ENCODE assay signal across 9 mouse cellular contexts in genomic region chr16:32689501-32689900, GRCm38 (mm10). TPM values are rescaled to one million over a fixed set of nuclear protein-coding genes. Genes with fewer than 3 reads are reported as not detected.
DNase-seq lines count a peak whose midpoint lies in the region; ATAC-seq and TF ChIP-seq lines count a peak whose summit lies in the region.
"Had no signal": no experiment of that assay in that cellular context is flagged by ENCODE, and none has a peak within 500 bp of the region (broad histone marks: within the 10 kb centered on the region; RNA-seq: fewer than 3 reads in every experiment).

No protein-coding gene starts in this region.

- H3K79me2 ChIP-seq in heart, adult 2 months (replicated peaks; ENCODE audit: control insufficient read depth, insufficient read depth, low read length): no peaks in the 10 kb centered on the region

- no peak for TF ChIP-seq EP300 in heart, adult 2 months (IDR thresholded peaks at IDR 0.05; ENCODE audit: insufficient read depth, low read depth, low read length)

- peak; percentile 93 for TF ChIP-seq CTCF in heart, adult 2 months (IDR thresholded peaks at IDR 0.05)
- peak; percentile 92 for TF ChIP-seq CTCF in cortical plate, adult 2 months (IDR thresholded peaks at IDR 0.05; ENCODE audit: extremely low read depth, insufficient read depth, low read length)

- H3K36me3 ChIP-seq in heart, adult 2 months (ENCODE audit: control insufficient read depth, insufficient read depth, low read length): no peaks in the 10 kb centered on the region
- no peaks in the 10 kb centered on the region for H3K36me3 ChIP-seq in heart, embryonic 11.5 days (ENCODE audit: control insufficient read depth, insufficient read depth, low read length)
- H3K36me3 ChIP-seq in stomach, embryonic 15.5 days: no peaks in the 10 kb centered on the region

- no peak overlapping the region for H3K9ac ChIP-seq in heart, adult 2 months (ENCODE audit: low read depth, low read length)
- no peak overlapping the region for H3K9ac ChIP-seq in heart, embryonic 11.5 days (ENCODE audit: low read depth, low read length)
- H3K9ac ChIP-seq in stomach, embryonic 15.5 days: no peak overlapping the region

- intact Hi-C loops in heart, adult 2 months (cut with DNase I): loop anchor here (1.0 kb wide), 1 partner anchor 51 kb away; no protein-coding TSS in a partner anchor
- intact Hi-C loops in heart, postnatal 14 days (cut with DNase I): no loop called here

- H3K4me2 ChIP-seq in heart, embryonic 11.5 days: no peak overlapping the region
- no peak overlapping the region for H3K4me2 ChIP-seq in stomach, embryonic 15.5 days

- ATAC-seq in heart, embryonic 11.5 days (replicated peaks; ENCODE audit: insufficient number of reproducible peaks, low FRiP score, low TSS enrichment): no peak
- peak; percentile 61; the same call in 1 of the 2 replicates for ATAC-seq in stomach, embryonic 15.5 days (ENCODE audit: insufficient read depth, low FRiP score, low read depth)

- H3K4me3 ChIP-seq in heart, adult 2 months: no peak overlapping the region
- H3K4me3 ChIP-seq in heart, embryonic 11.5 days (ENCODE audit: low read depth, low read length): no peak overlapping the region
- no peak overlapping the region for H3K4me3 ChIP-seq in cortical plate, adult 2 months (ENCODE audit: insufficient read depth, low read length)
- H3K4me3 ChIP-seq in stomach, embryonic 15.5 days (replicated peaks): no peak overlapping the region

- no peaks in the 10 kb centered on the region for H3K9me3 ChIP-seq in heart, embryonic 11.5 days (replicated peaks; ENCODE audit: control insufficient read depth, low read length)
- H3K9me3 ChIP-seq in stomach, embryonic 15.5 days: no peaks in the 10 kb centered on the region

- WGBS in heart, adult 2 months: 4% methylated on average over 9 of the region's 9 CpGs
- WGBS in heart, embryonic 11.5 days (ENCODE audit: insufficient replicate concordance): 4% methylated on average over 9 of the region's 9 CpGs
- WGBS in stomach, embryonic 15.5 days: 5% methylated on average over 9 of the region's 9 CpGs

- no peak overlapping the region for H3K27ac ChIP-seq in heart, adult 2 months
- H3K27ac ChIP-seq in heart, embryonic 11.5 days (ENCODE audit: low read depth, low read length): no peak overlapping the region
- no peak overlapping the region for H3K27ac ChIP-seq in cortical plate, adult 2 months (ENCODE audit: insufficient read depth, low read length)
- H3K27ac ChIP-seq in stomach, embryonic 15.5 days: no peak overlapping the region

- no peaks in the 10 kb centered on the region for H3K4me1 ChIP-seq in heart, adult 2 months (ENCODE audit: control insufficient read depth, insufficient read depth, low read length)
- H3K4me1 ChIP-seq in heart, embryonic 11.5 days (ENCODE audit: control insufficient read depth, insufficient read depth, low read length): no peaks in the 10 kb centered on the region
- no peaks in the 10 kb centered on the region for H3K4me1 ChIP-seq in cortical plate, adult 2 months (ENCODE audit: control insufficient read depth, insufficient read depth, low read length)
- no peaks in the 10 kb centered on the region; the same call in 1 of the 2 replicates for H3K4me1 ChIP-seq in stomach, embryonic 15.5 days

- H3K27me3 ChIP-seq in heart, adult 2 months (ENCODE audit: control insufficient read depth, insufficient read depth, low read length): no peaks in the 10 kb centered on the region
- no peaks in the 10 kb centered on the region for H3K27me3 ChIP-seq in heart, embryonic 11.5 days (ENCODE audit: control insufficient read depth, insufficient read depth, low read length)
- no peaks in the 10 kb centered on the region for H3K27me3 ChIP-seq in stomach, embryonic 15.5 days (replicated peaks)

- TF ChIP-seq POLR2A in heart, adult 2 months (IDR thresholded peaks at IDR 0.05; ENCODE audit: insufficient read depth, low read depth, low read length): no peak
- TF ChIP-seq POLR2A in cortical plate, adult 2 months (IDR thresholded peaks at IDR 0.05; ENCODE audit: extremely low read depth, insufficient read depth, low read length): no peak

- peak; percentile 48 to 64 for DNase-seq in heart, adult 2 months
- DNase-seq in MN1 (ENCODE audit: low spot score): peak; percentile 65
- peak; percentile 67 to 84 for DNase-seq in heart, postnatal 14 days
- peak; percentile 57 for DNase-seq in layer of hippocampus, adult 9-10 months (ENCODE audit: low spot score)
- peak; percentile 81 for DNase-seq in lung, postnatal 14 days

RNA-seq across cellular contexts. Expression of gene Tnk2, which starts 45.8 kb away (rescaled TPM):
- 10 to 100 TPM; 17.8 to 19.6 TPM for total RNA-seq in heart, adult 2 months (2021)
- polyA plus RNA-seq in heart, adult 2 months (2012; rRNA removed): 32.2 and 37.0 TPM in 2 replicates
- polyA plus RNA-seq in heart, embryonic 11.5 days (2014; fragmentation: Nextera tagmentation; extraction: Ambion mirVana): 6.9 and 7.8 TPM in 2 replicates
- polyA plus RNA-seq in cortical plate, adult 2 months (2012; rRNA removed): 202 and 204 TPM in 2 replicates
- total RNA-seq in heart, postnatal 14 days (2021): 10 to 100 TPM; 24.1 to 26.7 TPM
- polyA plus RNA-seq in stomach, embryonic 15.5 days (2015; fragmentation: Nextera tagmentation; extraction: Ambion mirVana): 12.0 and 14.9 TPM in 2 replicates

RNA-seq across cellular contexts. Expression of gene Muc4, which starts 46.2 kb away (rescaled TPM):
- total RNA-seq in heart, adult 2 months (2021): under 1 TPM; 0.18 to 0.21 TPM
- polyA plus RNA-seq in heart, adult 2 months (2012; rRNA removed): 0.23 and 2.5 TPM in 2 replicates
- 0.13 and 0.44 TPM in 2 replicates for polyA plus RNA-seq in heart, embryonic 11.5 days (2014; fragmentation: Nextera tagmentation; extraction: Ambion mirVana)
- polyA plus RNA-seq in cortical plate, adult 2 months (2012; rRNA removed): 0.02 TPM in 2 replicates
- under 1 TPM; 0.07 to 0.65 TPM for total RNA-seq in heart, postnatal 14 days (2021)
- 6.4 and 7.3 TPM in 2 replicates for polyA plus RNA-seq in stomach, embryonic 15.5 days (2015; fragmentation: Nextera tagmentation; extraction: Ambion mirVana)
- total RNA-seq: left cerebral cortex, postnatal 36 days had no signal
